Mouse (Mus musculus): ENCODE data around the gene Ssbp1. TPM values are rescaled to one million over a fixed set of nuclear protein-coding genes. Genes with fewer than 3 reads are reported as not detected.

Ssbp1 gene
- polyA plus RNA-seq (2012; rRNA removed) = 7.2 and 8.5 TPM in 2 replicates

DNA sequence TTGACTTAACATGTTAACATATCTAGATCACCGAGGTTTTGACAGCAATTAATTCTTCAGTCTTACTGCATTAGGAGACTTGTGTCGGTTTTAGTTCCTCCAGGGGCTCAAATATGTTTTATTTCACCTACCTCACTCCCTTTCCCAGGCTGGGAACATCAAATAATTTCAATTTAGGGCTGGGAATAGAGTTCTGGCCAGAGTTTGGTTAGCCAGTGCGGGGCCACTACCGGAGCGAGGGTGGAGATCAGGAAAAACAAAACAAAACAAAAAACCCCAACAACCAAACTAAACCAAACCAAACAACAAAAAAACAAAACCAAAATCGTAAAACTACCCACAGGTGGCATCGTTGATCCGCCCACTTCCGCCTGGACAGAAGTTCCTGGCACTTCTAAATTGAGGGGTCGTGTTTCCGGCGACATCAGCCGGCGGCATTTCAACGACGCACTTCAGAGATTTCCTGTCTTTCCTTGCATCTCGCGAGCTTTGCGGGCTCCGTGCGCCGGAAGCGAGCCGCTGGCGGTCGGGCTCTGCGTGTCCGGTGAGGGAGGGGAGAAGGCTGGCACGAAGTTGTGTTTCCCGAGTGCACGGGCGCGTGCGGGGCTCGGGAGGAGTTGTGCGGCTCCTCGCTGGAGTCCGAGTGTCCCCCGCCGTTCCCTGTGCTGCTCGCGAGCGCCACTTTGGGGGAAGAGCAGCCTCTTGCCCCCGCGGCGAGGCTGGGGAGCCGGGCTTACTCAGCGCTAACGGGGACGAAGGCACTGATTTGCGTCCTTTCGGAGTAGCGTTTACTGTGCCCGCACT lies at the start of gene Ssbp1:
TSS of gene Ssbp1 (plus strand) at position 437 of the 804 bp plus-strand sequence.
- peak within 1 kb of the TSS; percentile 97 for H3K27ac ChIP-seq (ENCODE audit: insufficient read depth, low read length)
- no peaks in the 10 kb centered on the region for H3K27me3 ChIP-seq (ENCODE audit: control insufficient read depth, insufficient read depth, low read length)
- 1% methylated on average over 54 of the region's 54 CpGs for WGBS
- H3K4me3 ChIP-seq (ENCODE audit: extremely low read depth, insufficient read depth, insufficient read length) = peak within 1 kb of the TSS; percentile 95
- no peak for TF ChIP-seq CTCF (IDR thresholded peaks at IDR 0.05; ENCODE audit: extremely low read depth, insufficient read depth, insufficient read length, insufficient replicate concordance)
- TF ChIP-seq POLR2A (IDR thresholded peaks at IDR 0.05; ENCODE audit: low read depth, low read length) = peak; percentile 91
- peaks cover 17% of the 10 kb centered on the region for H3K36me3 ChIP-seq (ENCODE audit: control insufficient read depth, insufficient read depth, low read length)
- peak; percentile 89 to 94 for DNase-seq (ENCODE audit: low read depth in 1 of 2, low spot score in 2 of 2)
- H3K4me1 ChIP-seq (ENCODE audit: control insufficient read depth, insufficient read depth, insufficient read length) = peaks cover 2% of the 10 kb centered on the region; the same call in 1 of the 2 replicates

DNA sequence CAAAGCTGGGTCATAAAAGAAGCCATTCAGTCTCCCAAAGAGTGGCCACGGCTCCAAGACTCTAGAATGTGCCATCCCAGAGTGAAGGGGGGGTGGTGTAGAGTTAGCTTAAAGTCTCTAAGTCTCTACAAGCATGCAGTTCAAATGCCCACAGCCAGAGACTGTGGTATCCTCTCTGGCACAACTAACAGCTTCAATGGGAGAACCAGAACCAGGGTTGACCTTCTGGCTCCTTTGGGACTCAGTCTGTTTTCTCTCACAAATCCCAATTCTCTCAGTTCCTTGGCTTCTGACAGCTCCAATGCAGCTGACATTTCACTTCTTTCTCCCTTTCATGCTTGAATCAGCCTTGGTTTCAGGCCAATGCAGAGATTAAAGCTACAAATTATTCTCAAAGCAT lies 48.1 kb upstream of the Ssbp1 start:
- Histone ChIP-seq H3K4me1 (ENCODE audit: control insufficient read depth, insufficient read depth, insufficient read length) (no peaks in the 10 kb centered on the region), H3K27ac (ENCODE audit: insufficient read depth, low read length) (no peak overlapping the region), H3K4me3 (ENCODE audit: extremely low read depth, insufficient read depth, insufficient read length) (no peak overlapping the region), H3K36me3 (ENCODE audit: control insufficient read depth, insufficient read depth, low read length) (peaks cover 5% of the 10 kb centered on the region), H3K27me3 (ENCODE audit: control insufficient read depth, insufficient read depth, low read length) (no peaks in the 10 kb centered on the region)
- 85% methylated on average over 1 of the region's 1 CpGs for WGBS
- TF ChIP-seq POLR2A (IDR thresholded peaks at IDR 0.05; ENCODE audit: low read depth, low read length) (no peak), CTCF (IDR thresholded peaks at IDR 0.05; ENCODE audit: extremely low read depth, insufficient read depth, insufficient read length, insufficient replicate concordance) (no peak)
- no peak for DNase-seq (ENCODE audit: low read depth in 1 of 2, low spot score in 2 of 2)

DNA sequence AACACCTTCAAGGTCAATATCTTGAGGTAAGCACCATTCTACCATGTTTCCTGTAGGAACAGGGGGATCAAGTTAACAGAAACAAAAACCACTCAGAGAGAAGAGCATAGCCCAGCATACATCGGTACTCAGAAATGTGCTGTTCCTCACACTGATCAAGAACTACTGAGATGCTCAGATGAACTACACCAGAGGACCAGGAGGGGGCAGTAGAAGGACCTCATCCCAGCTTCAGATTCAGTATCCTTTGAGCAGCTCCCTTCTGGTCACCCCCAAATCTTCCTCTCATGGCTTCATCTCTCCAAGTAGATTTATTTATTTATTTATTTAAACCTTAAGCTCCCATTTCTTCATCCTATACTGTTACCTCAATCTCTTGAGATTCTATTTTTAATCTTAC lies 47.4 kb upstream of the Ssbp1 start:
- Histone ChIP-seq H3K4me3 (ENCODE audit: extremely low read depth, insufficient read depth, insufficient read length) (no peak overlapping the region), H3K36me3 (ENCODE audit: control insufficient read depth, insufficient read depth, low read length) (peaks cover 3% of the 10 kb centered on the region; the same call in 1 of the 2 replicates), H3K27ac (ENCODE audit: insufficient read depth, low read length) (no peak overlapping the region), H3K4me1 (ENCODE audit: control insufficient read depth, insufficient read depth, insufficient read length) (no peaks in the 10 kb centered on the region), H3K27me3 (ENCODE audit: control insufficient read depth, insufficient read depth, low read length) (no peaks in the 10 kb centered on the region)
- TF ChIP-seq CTCF (IDR thresholded peaks at IDR 0.05; ENCODE audit: extremely low read depth, insufficient read depth, insufficient read length, insufficient replicate concordance) (peak; percentile 50; the same call in 1 of the 2 replicates), POLR2A (IDR thresholded peaks at IDR 0.05; ENCODE audit: low read depth, low read length) (no peak)
- DNase-seq (ENCODE audit: low read depth in 1 of 2, low spot score in 2 of 2) = peak; percentile 42 to 59
- 56% methylated on average over 1 of the region's 1 CpGs for WGBS

DNA sequence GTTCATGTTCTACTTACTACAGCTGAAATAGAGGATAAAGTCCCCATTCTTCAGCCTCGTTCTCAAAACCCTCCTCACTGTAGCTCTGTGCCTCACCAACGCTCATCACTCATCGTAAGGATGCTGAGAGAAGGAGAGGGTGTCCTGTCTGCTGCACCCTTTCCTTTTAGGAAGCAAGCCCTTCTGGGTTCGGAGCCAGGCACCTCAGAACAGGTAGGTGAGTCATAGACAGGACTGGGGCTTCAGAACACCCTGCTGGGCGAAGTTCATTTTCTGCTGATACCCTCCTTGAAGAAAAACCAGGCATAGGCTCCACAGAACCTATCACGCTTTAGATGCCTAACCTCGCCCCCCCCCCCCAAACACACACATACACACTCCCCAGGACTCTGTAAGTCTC lies 43.7 kb upstream of the Ssbp1 start:
- Histone ChIP-seq H3K36me3 (ENCODE audit: control insufficient read depth, insufficient read depth, low read length) (peaks cover 2% of the 10 kb centered on the region; the same call in 1 of the 2 replicates), H3K27me3 (ENCODE audit: control insufficient read depth, insufficient read depth, low read length) (no peaks in the 10 kb centered on the region), H3K4me1 (ENCODE audit: control insufficient read depth, insufficient read depth, insufficient read length) (peaks cover 2% of the 10 kb centered on the region; the same call in 1 of the 2 replicates), H3K4me3 (ENCODE audit: extremely low read depth, insufficient read depth, insufficient read length) (no peak overlapping the region), H3K27ac (ENCODE audit: insufficient read depth, low read length) (no peak overlapping the region)
- DNase-seq (ENCODE audit: low read depth in 1 of 2, low spot score in 2 of 2) = no peak
- no peak for TF ChIP-seq CTCF (IDR thresholded peaks at IDR 0.05; ENCODE audit: extremely low read depth, insufficient read depth, insufficient read length, insufficient replicate concordance)
- no peak for TF ChIP-seq POLR2A (IDR thresholded peaks at IDR 0.05; ENCODE audit: low read depth, low read length)
- WGBS = 91% methylated on average over 7 of the region's 7 CpGs

DNA sequence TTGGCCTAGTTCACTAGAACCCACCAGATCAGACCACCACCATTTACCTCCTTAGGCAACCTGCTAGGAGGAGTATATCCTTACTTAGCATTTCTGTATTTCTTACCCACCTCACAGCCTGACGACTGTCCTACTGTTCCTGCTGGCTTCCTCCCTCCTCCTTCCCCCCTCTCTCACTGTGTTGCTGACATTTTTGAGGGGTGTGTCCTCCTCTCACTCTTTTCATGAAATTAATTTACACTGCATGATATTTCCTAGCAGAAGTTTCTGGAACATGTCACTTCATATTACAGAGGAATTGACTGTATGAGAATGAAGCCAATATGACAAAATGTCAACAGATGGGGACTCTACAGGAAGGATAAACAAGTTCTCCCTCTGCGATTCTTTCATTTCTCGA lies 42.5 kb upstream of the Ssbp1 start:
- 82% methylated on average over 3 of the region's 3 CpGs for WGBS
- H3K27ac ChIP-seq (ENCODE audit: insufficient read depth, low read length) = no peak overlapping the region
- no peaks in the 10 kb centered on the region for H3K27me3 ChIP-seq (ENCODE audit: control insufficient read depth, insufficient read depth, low read length)
- H3K36me3 ChIP-seq (ENCODE audit: control insufficient read depth, insufficient read depth, low read length) = no peaks in the 10 kb centered on the region
- no peak overlapping the region for H3K4me3 ChIP-seq (ENCODE audit: extremely low read depth, insufficient read depth, insufficient read length)
- no peak for TF ChIP-seq POLR2A (IDR thresholded peaks at IDR 0.05; ENCODE audit: low read depth, low read length)
- no peak for TF ChIP-seq CTCF (IDR thresholded peaks at IDR 0.05; ENCODE audit: extremely low read depth, insufficient read depth, insufficient read length, insufficient replicate concordance)
- DNase-seq (ENCODE audit: low read depth in 1 of 2, low spot score in 2 of 2) = no peak
- peaks cover 8% of the 10 kb centered on the region; the same call in 1 of the 2 replicates for H3K4me1 ChIP-seq (ENCODE audit: control insufficient read depth, insufficient read depth, insufficient read length)

GRCm38 (mm10) chr6:40429521-40429931 lies 41.6 kb upstream of the Ssbp1 start:
- DNase-seq (ENCODE audit: low read depth in 1 of 2, low spot score in 2 of 2) = no peak
- 89% methylated on average over 4 of the region's 4 CpGs for WGBS
- H3K4me1 ChIP-seq (ENCODE audit: control insufficient read depth, insufficient read depth, insufficient read length) = peaks cover 10% of the 10 kb centered on the region
- no peak overlapping the region for H3K4me3 ChIP-seq (ENCODE audit: extremely low read depth, insufficient read depth, insufficient read length)
- H3K27me3 ChIP-seq (ENCODE audit: control insufficient read depth, insufficient read depth, low read length) = no peaks in the 10 kb centered on the region
- H3K27ac ChIP-seq (ENCODE audit: insufficient read depth, low read length) = no peak overlapping the region
- TF ChIP-seq POLR2A (IDR thresholded peaks at IDR 0.05; ENCODE audit: low read depth, low read length) = no peak
- no peak for TF ChIP-seq CTCF (IDR thresholded peaks at IDR 0.05; ENCODE audit: extremely low read depth, insufficient read depth, insufficient read length, insufficient replicate concordance)
- H3K36me3 ChIP-seq (ENCODE audit: control insufficient read depth, insufficient read depth, low read length) = no peaks in the 10 kb centered on the region

DNA sequence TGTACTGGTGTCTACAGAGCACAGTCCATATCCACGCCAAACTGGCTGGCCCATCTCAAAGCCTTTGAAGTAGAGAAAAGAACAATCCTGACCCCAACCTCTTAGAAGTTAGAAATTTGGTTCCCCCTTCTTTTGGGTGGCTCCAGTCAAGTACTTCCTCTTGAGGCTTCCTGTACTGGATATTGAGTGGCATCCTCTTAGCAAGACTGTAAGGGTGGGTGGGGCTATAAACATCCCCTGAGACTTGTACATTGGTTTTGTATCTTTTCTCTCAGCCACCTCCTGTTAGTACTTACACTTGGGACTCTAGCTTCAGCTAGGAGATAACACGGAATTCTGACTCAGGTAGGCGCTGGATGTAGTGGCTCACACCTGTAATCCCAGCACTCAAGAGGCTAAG lies 40.9 kb upstream of the Ssbp1 start:
- H3K27ac ChIP-seq (ENCODE audit: insufficient read depth, low read length) = no peak overlapping the region
- WGBS = 42% methylated on average over 3 of the region's 3 CpGs
- DNase-seq (ENCODE audit: low read depth in 1 of 2, low spot score in 2 of 2) = peak; percentile 31 to 59
- no peak overlapping the region for H3K4me3 ChIP-seq (ENCODE audit: extremely low read depth, insufficient read depth, insufficient read length)
- TF ChIP-seq POLR2A (IDR thresholded peaks at IDR 0.05; ENCODE audit: low read depth, low read length) (no peak), CTCF (IDR thresholded peaks at IDR 0.05; ENCODE audit: extremely low read depth, insufficient read depth, insufficient read length, insufficient replicate concordance) (no peak)
- H3K36me3 ChIP-seq (ENCODE audit: control insufficient read depth, insufficient read depth, low read length) = no peaks in the 10 kb centered on the region
- peaks cover 13% of the 10 kb centered on the region for H3K4me1 ChIP-seq (ENCODE audit: control insufficient read depth, insufficient read depth, insufficient read length)
- 0 out of 2 replicates have a peak, but pooled peaks cover 1% of the 10 kb centered on the region for H3K27me3 ChIP-seq (ENCODE audit: control insufficient read depth, insufficient read depth, low read length)

Data from spleen, adult 2 months (tissue).